23 mouse cellular contexts compared by ENCODE assay signal in the genomic region with DNA sequence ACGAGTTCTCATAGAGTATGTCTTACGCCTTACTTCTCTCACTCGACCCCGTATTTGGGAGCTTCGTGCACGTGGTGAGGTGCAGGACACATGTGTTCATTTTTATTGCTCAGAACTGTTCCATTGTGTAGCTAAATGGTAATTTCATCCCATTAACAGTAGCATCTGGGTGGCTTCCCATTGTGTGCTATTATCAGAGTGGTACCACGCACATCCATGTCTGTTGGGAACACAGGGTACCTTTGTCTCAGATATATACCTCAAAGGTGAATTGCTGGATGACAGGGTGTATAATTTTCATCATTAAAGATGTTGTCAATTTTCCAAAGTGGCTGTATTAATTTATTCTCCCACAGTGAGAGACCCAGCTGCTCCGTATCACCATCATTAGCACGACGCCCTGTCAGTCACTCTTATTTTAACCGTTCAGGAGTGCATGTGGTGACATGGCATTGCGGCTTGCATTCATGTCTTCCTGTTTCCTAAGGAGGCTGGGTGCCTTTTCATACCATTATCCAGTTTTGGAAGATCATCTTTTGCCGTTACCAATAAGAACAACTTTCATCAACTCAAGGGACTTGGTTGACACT.
DNase-seq lines count a peak whose midpoint lies in the region; ATAC-seq and TF ChIP-seq lines count a peak whose summit lies in the region.
"Had no signal": no experiment of that assay in that cellular context is flagged by ENCODE, and none has a peak within 500 bp of the region (broad histone marks: within the 10 kb centered on the region; RNA-seq: fewer than 3 reads in every experiment).

No protein-coding gene starts in this region.

- no peaks in the 10 kb centered on the region for H3K9me3 ChIP-seq in midbrain, embryonic 11.5 days (ENCODE audit: control insufficient read depth, low read length)
- no peaks in the 10 kb centered on the region for H3K9me3 ChIP-seq in midbrain, embryonic 10.5 days (replicated peaks)
- H3K9me3 ChIP-seq in forebrain, embryonic 12.5 days: no peaks in the 10 kb centered on the region
- no peaks in the 10 kb centered on the region for H3K9me3 ChIP-seq in hindbrain, embryonic 14.5 days (ENCODE audit: control insufficient read depth, low read length)
- H3K9me3 ChIP-seq: embryonic facial prominence, embryonic 13.5 days; heart, embryonic 12.5 days; kidney, embryonic 15.5 days; limb, embryonic 13.5 days; liver, embryonic 12.5 days had no signal

- no peaks in the 10 kb centered on the region for H3K36me3 ChIP-seq in midbrain, embryonic 11.5 days (ENCODE audit: control insufficient read depth, insufficient read depth, low read length)
- no peaks in the 10 kb centered on the region for H3K36me3 ChIP-seq in midbrain, embryonic 10.5 days
- H3K36me3 ChIP-seq in forebrain, embryonic 12.5 days (replicated peaks): no peaks in the 10 kb centered on the region
- no peaks in the 10 kb centered on the region for H3K36me3 ChIP-seq in hindbrain, embryonic 14.5 days (replicated peaks; ENCODE audit: control insufficient read depth, insufficient read depth)
- H3K36me3 ChIP-seq: embryonic facial prominence, embryonic 13.5 days; heart, embryonic 12.5 days; kidney, embryonic 15.5 days; limb, embryonic 13.5 days; liver, embryonic 12.5 days had no signal

- 0 out of 2 replicates have a peak, but pooled peaks have one; percentile 40 for ATAC-seq in midbrain, embryonic 11.5 days (ENCODE audit: low FRiP score)
- ATAC-seq in forebrain, embryonic 12.5 days (ENCODE audit: low FRiP score): peak; percentile 78
- ATAC-seq in hindbrain, embryonic 14.5 days (ENCODE audit: low FRiP score): peak; percentile 62; the same call in 1 of the 2 replicates

- WGBS in midbrain, embryonic 11.5 days: 86% methylated on average over 13 of the region's 13 CpGs
- WGBS in midbrain, embryonic 10.5 days: 94% methylated on average over 13 of the region's 13 CpGs
- 72% methylated on average over 13 of the region's 13 CpGs for WGBS in forebrain, embryonic 12.5 days
- WGBS in hindbrain, embryonic 14.5 days: 39% methylated on average over 13 of the region's 13 CpGs

- no peak for TF ChIP-seq CTCF in brain, embryonic 14.5 days (IDR thresholded peaks at IDR 0.05; ENCODE audit: borderline replicate concordance, extremely low read depth, insufficient read depth, insufficient read length)

- no peak for TF ChIP-seq POLR2A in brain, embryonic 14.5 days (IDR thresholded peaks at IDR 0.05; ENCODE audit: borderline replicate concordance, extremely low read depth, insufficient read depth, insufficient read length, poor library complexity, severe bottlenecking)

- no peak for DNase-seq in midbrain, embryonic 11.5 days (ENCODE audit: low spot score, missing footprints)
- no peak for DNase-seq in midbrain, embryonic 10.5 days (ENCODE audit: low spot score)
- DNase-seq in brain, embryonic 14.5 days (ENCODE audit: low read depth): peak; percentile 72
- no peak for DNase-seq in hindbrain, embryonic 14.5 days (ENCODE audit: low spot score)
- DNase-seq in urinary bladder, adult 18-20 months (ENCODE audit: low spot score in 2 of 2): no peak
- DNase-seq in adrenal gland, postnatal 14 days: no peak
- DNase-seq: adrenal gland, adult 8-10 months; cerebellum, adult 2 months; cerebellum, postnatal 25 days; gastrocnemius, postnatal 14 days; heart, adult 11 months; heart, postnatal 10 days; kidney, adult 11 months; kidney, postnatal 4 days; lung, adult 18-20 months; lung, postnatal 10 days; right cerebral cortex, postnatal 14 days had no signal

- no peak overlapping the region for H3K9ac ChIP-seq in midbrain, embryonic 11.5 days (ENCODE audit: low read length)
- no peak overlapping the region for H3K9ac ChIP-seq in forebrain, embryonic 12.5 days
- H3K9ac ChIP-seq in hindbrain, embryonic 14.5 days: no peak overlapping the region
- H3K9ac ChIP-seq: embryonic facial prominence, embryonic 13.5 days; heart, embryonic 12.5 days; kidney, embryonic 15.5 days; limb, embryonic 13.5 days; liver, embryonic 12.5 days had no signal

- H3K4me2 ChIP-seq in midbrain, embryonic 11.5 days: no peak overlapping the region
- no peak overlapping the region for H3K4me2 ChIP-seq in forebrain, embryonic 12.5 days
- H3K4me2 ChIP-seq in hindbrain, embryonic 14.5 days (replicated peaks): no peak overlapping the region
- H3K4me2 ChIP-seq: embryonic facial prominence, embryonic 13.5 days; heart, embryonic 12.5 days; kidney, embryonic 15.5 days; limb, embryonic 13.5 days; liver, embryonic 12.5 days had no signal

- no peaks in the 10 kb centered on the region for H3K4me1 ChIP-seq in midbrain, embryonic 11.5 days (ENCODE audit: control insufficient read depth, insufficient read depth, low read length)
- no peaks in the 10 kb centered on the region for H3K4me1 ChIP-seq in midbrain, embryonic 10.5 days
- no peaks in the 10 kb centered on the region for H3K4me1 ChIP-seq in forebrain, embryonic 12.5 days
- H3K4me1 ChIP-seq in hindbrain, embryonic 14.5 days (replicated peaks; ENCODE audit: control insufficient read depth, insufficient read depth, low read length): 0 out of 2 replicates have a peak, but pooled peaks cover 3% of the 10 kb centered on the region
- H3K4me1 ChIP-seq: heart, embryonic 12.5 days; kidney, embryonic 15.5 days; limb, embryonic 13.5 days; liver, embryonic 12.5 days had no signal

- no peak overlapping the region for H3K27ac ChIP-seq in midbrain, embryonic 11.5 days (ENCODE audit: low read depth, low read length)
- H3K27ac ChIP-seq in midbrain, embryonic 10.5 days (replicated peaks): no peak overlapping the region
- H3K27ac ChIP-seq in forebrain, embryonic 12.5 days: peak overlapping the region; percentile 9; the same call in 1 of the 2 replicates
- H3K27ac ChIP-seq in hindbrain, embryonic 14.5 days: no peak overlapping the region
- H3K27ac ChIP-seq: embryonic facial prominence, embryonic 13.5 days; kidney, embryonic 15.5 days; limb, embryonic 13.5 days; liver, embryonic 12.5 days had no signal

- H3K27me3 ChIP-seq in midbrain, embryonic 11.5 days (ENCODE audit: control insufficient read depth, insufficient read depth, low read length): no peaks in the 10 kb centered on the region
- no peaks in the 10 kb centered on the region for H3K27me3 ChIP-seq in midbrain, embryonic 10.5 days (ENCODE audit: low read depth, poor library complexity, severe bottlenecking)
- no peaks in the 10 kb centered on the region for H3K27me3 ChIP-seq in forebrain, embryonic 12.5 days
- no peaks in the 10 kb centered on the region for H3K27me3 ChIP-seq in hindbrain, embryonic 14.5 days (ENCODE audit: control insufficient read depth, insufficient read depth, low read length)
- H3K27me3 ChIP-seq: embryonic facial prominence, embryonic 13.5 days; kidney, embryonic 15.5 days; limb, embryonic 13.5 days; liver, embryonic 12.5 days had no signal

- H3K4me3 ChIP-seq in midbrain, embryonic 11.5 days (ENCODE audit: low read depth, low read length): no peak overlapping the region
- no peak overlapping the region for H3K4me3 ChIP-seq in midbrain, embryonic 10.5 days
- H3K4me3 ChIP-seq in forebrain, embryonic 12.5 days (replicated peaks): no peak overlapping the region
- no peak overlapping the region for H3K4me3 ChIP-seq in hindbrain, embryonic 14.5 days (replicated peaks; ENCODE audit: low read length)
- H3K4me3 ChIP-seq: embryonic facial prominence, embryonic 13.5 days; heart, embryonic 12.5 days; kidney, embryonic 15.5 days; limb, embryonic 13.5 days; liver, embryonic 12.5 days had no signal
